Mouse (Mus musculus) lung, postnatal 0 days (tissue): ENCODE results near the gene Acot3.
"Not testable (repeated sequence)": the region's sequence is repeated elsewhere in the genome, so short reads cannot be mapped to it uniquely, and the experiment has no call there.

Experiments
- CTCF ChIP-seq: IDR thresholded peaks from 2 replicates; pipeline ENCODE4 v1.5.1; 2016; ENCODE audit warnings: antibody characterized with exemption, mild to moderate bottlenecking
- EP300 ChIP-seq: IDR thresholded peaks from 2 replicates; pipeline ENCODE4 v1.6.1; 2016; ENCODE audit warnings: antibody characterized with exemption, mild to moderate bottlenecking, control low read depth

DNA sequence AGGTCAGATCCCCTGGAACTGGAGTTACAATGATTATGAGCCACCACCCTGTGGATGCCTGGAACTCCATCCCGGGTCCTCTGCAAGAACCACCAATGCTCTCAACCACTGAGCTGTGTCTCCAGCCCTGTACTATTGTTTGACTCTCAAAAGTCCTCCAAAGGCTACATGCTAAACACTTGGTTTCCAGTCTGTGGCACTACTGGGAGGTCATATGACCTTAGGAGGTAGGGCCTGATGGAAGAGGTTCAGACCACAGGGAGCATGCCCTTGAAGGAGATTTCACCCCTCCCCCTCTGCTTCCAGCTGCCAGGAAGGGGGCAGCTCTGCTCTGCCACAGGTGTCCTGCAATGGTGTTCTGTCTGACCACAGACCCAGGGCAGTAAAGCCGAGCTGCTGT, 18.6 kb upstream of the Acot3 start:
- TF ChIP-seq EP300, CTCF: not testable (repeated sequence)
